Mouse (Mus musculus): ENCODE data around the gene Ctcf.

GRCm38 (mm10) chr8:105618279-105618634 is 18.1 kb upstream of the Ctcf start:
- TF ChIP-seq ZNF384 (IDR thresholded peaks at IDR 0.05; ENCODE audit: low read depth, low read length) (no peak), ZC3H11A (IDR thresholded peaks at IDR 0.05; ENCODE audit: borderline replicate concordance, low read depth, low read length) (no peak), MAFK (IDR thresholded peaks at IDR 0.05; ENCODE audit: insufficient read depth, low read depth, low read length) (no peak)

Data from ES-E14 (cell line).